Mouse (Mus musculus): ENCODE results near the gene Il25.

GRCm38 (mm10) chr14:54885309-54885708 lies 47.2 kb upstream of the Il25 start:
- TF ChIP-seq POLR2A (IDR thresholded peaks at IDR 0.05; ENCODE audit: extremely low read depth, insufficient read depth, low read length) (no peak), CTCF (IDR thresholded peaks at IDR 0.05; ENCODE audit: extremely low read depth, insufficient read depth, low read length) (no peak)

Data from cortical plate, adult 2 months (tissue).